Mouse (Mus musculus) limb, embryonic 11.5 days (tissue): ENCODE measurements at regions not wholly inside any gene's neighbourhood (a gene's known extent, or its start where the extent isn't known, plus 50 kb on each side); places are given as distances from the start of the nearest gene placed in this dataset.

Source experiments
- ATAC-seq: fragments of 200-750 bp; cut with Nextera tagmentation; 2 replicates; pipeline ENCODE4 v1.8.0; 2017; ENCODE audit warnings: low read depth; ENCODE audit not compliant: insufficient number of reproducible peaks, low FRiP score, low TSS enrichment
- DNase-seq: peaks from one replicate; pipeline ENCODE4 v3.0.0-alpha.2; 2015; ENCODE audit warnings: low spot score
- H3K27ac ChIP-seq: fragments of 300-500 bp; sonication (generic); replicated peaks from 2 replicates; pipeline ENCODE4 v1.5.1; 2014; ENCODE audit warnings: low read depth, mild to moderate bottlenecking, low read length
- H3K27me3 ChIP-seq: fragments of 300-500 bp; sonication (generic); 2 replicates; pipeline ENCODE4 v1.6.1; 2014; ENCODE audit warnings: mild to moderate bottlenecking, low read length, mixed read lengths; ENCODE audit not compliant: control insufficient read depth, insufficient read depth
- H3K36me3 ChIP-seq: fragments of 300-500 bp; sonication (generic); 2 replicates; pipeline ENCODE4 v1.6.1; 2014; ENCODE audit warnings: mild to moderate bottlenecking, low read length, moderate library complexity, mixed read lengths; ENCODE audit not compliant: control insufficient read depth, insufficient read depth
- H3K4me1 ChIP-seq: fragments of 300-500 bp; sonication (generic); 2 replicates; pipeline ENCODE4 v1.6.1; 2014; ENCODE audit warnings: low read length, mixed read lengths; ENCODE audit not compliant: control insufficient read depth, insufficient read depth
- H3K4me2 ChIP-seq: fragments of 300-500 bp; sonication (generic); 2 replicates; pipeline ENCODE4 v1.6.1; 2014; ENCODE audit warnings: low read depth, mild to moderate bottlenecking, moderate library complexity; ENCODE audit not compliant: severe bottlenecking
- H3K4me3 ChIP-seq: fragments of 300-500 bp; sonication (generic); 2 replicates; pipeline ENCODE4 v1.5.1; 2014; ENCODE audit warnings: low read depth, low read length
- H3K9ac ChIP-seq: fragments of 300-500 bp; sonication (generic); 2 replicates; pipeline ENCODE4 v1.6.1; 2014; ENCODE audit warnings: mild to moderate bottlenecking, low read length
- H3K9me3 ChIP-seq: fragments of 300-500 bp; sonication (generic); 2 replicates; pipeline ENCODE4 v1.6.1; 2016; ENCODE audit warnings: low read length; ENCODE audit not compliant: control insufficient read depth
- WGBS: fragments of 180-500 bp; shearing (Covaris S2); extraction: QIAGEN DNeasy Blood & Tissue Kit; methylation state at CpG from one replicate; pipeline ENCODE4 v1.1.7; 2014; 5-methylcytosine and 5-hydroxymethylcytosine counted together

- Histone ChIP-seq H3K27ac (no peak overlapping the region), H3K4me1 (0 out of 2 replicates have a peak, but pooled peaks cover 4% of the 10 kb centered on the region), H3K36me3 (no peaks in the 10 kb centered on the region), H3K9me3 (no peaks in the 10 kb centered on the region), H3K4me2 (no peak overlapping the region), H3K9ac (no peak overlapping the region), H3K4me3 (no peak overlapping the region), H3K27me3 (no peaks in the 10 kb centered on the region)
- ATAC-seq (no peak), DNase-seq (no peak)
- 69% methylated on average over 7 of the region's 7 CpGs for WGBS
Observed at GRCm38 (mm10) chr1:63977956-63978355, 144.1 kb downstream of the Klf7 start.

- WGBS, result 48% methylated on average over 4 of the region's 4 CpGs
Observed at GRCm38 (mm10) chr1:63977302-63977888, 144.7 kb downstream of the Klf7 start.

GRCm38 (mm10) chr1:63976862-63977261 lies 145.2 kb downstream of the Klf7 start:
- no peaks in the 10 kb centered on the region for H3K27me3 ChIP-seq
- no peak for ATAC-seq
- no peaks in the 10 kb centered on the region for H3K36me3 ChIP-seq
- DNase-seq, result no peak
- H3K9me3 ChIP-seq, result no peaks in the 10 kb centered on the region
- H3K4me3 ChIP-seq, result no peak overlapping the region
- H3K27ac ChIP-seq, result no peak overlapping the region
- no peak overlapping the region for H3K4me2 ChIP-seq
- no peak overlapping the region for H3K9ac ChIP-seq
- 0 out of 2 replicates have a peak, but pooled peaks cover 4% of the 10 kb centered on the region for H3K4me1 ChIP-seq
- WGBS, result 73% methylated on average over 4 of the region's 4 CpGs

More at GRCm38 (mm10) chr1:63977302-63977888, 144.7 kb downstream of the Klf7 start:
- ATAC-seq (no peak), DNase-seq (no peak)
- Histone ChIP-seq H3K4me3 (no peak overlapping the region), H3K27me3 (no peaks in the 10 kb centered on the region), H3K36me3 (no peaks in the 10 kb centered on the region), H3K9me3 (no peaks in the 10 kb centered on the region), H3K27ac (no peak overlapping the region), H3K4me2 (no peak overlapping the region), H3K4me1 (0 out of 2 replicates have a peak, but pooled peaks cover 4% of the 10 kb centered on the region), H3K9ac (no peak overlapping the region)

GRCm38 (mm10) chr1:63967849-63968248 lies 154.2 kb downstream of the Klf7 start:
- Histone ChIP-seq H3K4me1 (no peaks in the 10 kb centered on the region), H3K27ac (no peak overlapping the region), H3K27me3 (no peaks in the 10 kb centered on the region), H3K4me3 (no peak overlapping the region), H3K36me3 (no peaks in the 10 kb centered on the region), H3K9ac (no peak overlapping the region), H3K4me2 (no peak overlapping the region), H3K9me3 (no peaks in the 10 kb centered on the region)
- ATAC-seq (no peak), DNase-seq (no peak)
- WGBS, result 89% methylated on average over 11 of the region's 11 CpGs

- no peak overlapping the region for H3K4me2 ChIP-seq
- H3K9me3 ChIP-seq, result no peaks in the 10 kb centered on the region
- no peak overlapping the region for H3K4me3 ChIP-seq
- no peaks in the 10 kb centered on the region for H3K36me3 ChIP-seq
- H3K27me3 ChIP-seq, result no peaks in the 10 kb centered on the region
- no peaks in the 10 kb centered on the region for H3K4me1 ChIP-seq
- H3K27ac ChIP-seq, result no peak overlapping the region
- H3K9ac ChIP-seq, result no peak overlapping the region
- DNase-seq (no peak), ATAC-seq (no peak)
Observed at GRCm38 (mm10) chr1:63965446-63965845, 156.6 kb downstream of the Klf7 start.

- H3K27ac ChIP-seq, result no peak overlapping the region
- no peak for ATAC-seq
- no peaks in the 10 kb centered on the region for H3K9me3 ChIP-seq
- no peak for DNase-seq
- no peaks in the 10 kb centered on the region for H3K27me3 ChIP-seq
- 77% methylated on average over 1 of the region's 1 CpGs for WGBS
- H3K4me1 ChIP-seq, result no peaks in the 10 kb centered on the region
- no peak overlapping the region for H3K4me3 ChIP-seq
- no peaks in the 10 kb centered on the region for H3K36me3 ChIP-seq
- H3K4me2 ChIP-seq, result no peak overlapping the region
- H3K9ac ChIP-seq, result no peak overlapping the region
Observed at GRCm38 (mm10) chr1:63964519-63964918, 157.6 kb downstream of the Klf7 start.

GRCm38 (mm10) chr1:63955701-63956355 lies 166.3 kb downstream of the Klf7 start:
- WGBS, result 95% methylated on average over 4 of the region's 4 CpGs
- Histone ChIP-seq H3K27ac (no peak overlapping the region), H3K36me3 (no peaks in the 10 kb centered on the region), H3K9ac (no peak overlapping the region), H3K4me1 (no peaks in the 10 kb centered on the region), H3K9me3 (no peaks in the 10 kb centered on the region), H3K4me3 (no peak overlapping the region), H3K4me2 (no peak overlapping the region), H3K27me3 (no peaks in the 10 kb centered on the region)
- ATAC-seq (no peak), DNase-seq (no peak)

- Histone ChIP-seq H3K36me3 (no peaks in the 10 kb centered on the region), H3K27ac (no peak overlapping the region)
Observed at GRCm38 (mm10) chr1:63954876-63955513, 167.1 kb downstream of the Klf7 start.

More at GRCm38 (mm10) chr1:63954876-63955513, 167.1 kb downstream of the Klf7 start:
- WGBS, result 87% methylated on average over 6 of the region's 6 CpGs
- Histone ChIP-seq H3K4me3 (no peak overlapping the region), H3K4me2 (no peak overlapping the region), H3K9me3 (no peaks in the 10 kb centered on the region), H3K27me3 (no peaks in the 10 kb centered on the region), H3K9ac (no peak overlapping the region), H3K4me1 (no peaks in the 10 kb centered on the region)
- ATAC-seq, result no peak
- DNase-seq, result no peak
